ENCODE assay signal across 7 mouse cellular contexts in genomic region chr10:3534445-3534844, GRCm38 (mm10). TPM values are rescaled to one million over a fixed set of nuclear protein-coding genes. Genes with fewer than 3 reads are reported as not detected.
A peak's percentile ranks its signal among the peaks of the same experiment; 100 is the strongest.
DNase-seq lines count a peak whose midpoint lies in the region; ATAC-seq and TF ChIP-seq lines count a peak whose summit lies in the region.

No protein-coding gene starts in this region.

- H3K36me3 ChIP-seq in forebrain, embryonic 11.5 days (ENCODE audit: control insufficient read depth, insufficient read depth, low read length) = no peaks in the 10 kb centered on the region
- H3K36me3 ChIP-seq in intestine, embryonic 15.5 days = no peaks in the 10 kb centered on the region
- no peaks in the 10 kb centered on the region for H3K36me3 ChIP-seq in liver, embryonic 14.5 days (replicated peaks; ENCODE audit: control insufficient read depth, insufficient read depth, low read depth)
- H3K36me3 ChIP-seq in neural tube, embryonic 15.5 days = no peaks in the 10 kb centered on the region

- H3K27me3 ChIP-seq in forebrain, embryonic 11.5 days (ENCODE audit: control insufficient read depth, insufficient read depth, low read length) = no peaks in the 10 kb centered on the region
- no peaks in the 10 kb centered on the region for H3K27me3 ChIP-seq in intestine, embryonic 15.5 days (replicated peaks)
- H3K27me3 ChIP-seq in liver, embryonic 14.5 days (ENCODE audit: control insufficient read depth, insufficient read depth, low read length) = no peaks in the 10 kb centered on the region
- H3K27me3 ChIP-seq in neural tube, embryonic 15.5 days (replicated peaks) = peaks cover 10% of the 10 kb centered on the region

- H3K9me3 ChIP-seq in forebrain, embryonic 11.5 days (ENCODE audit: control insufficient read depth, low read length) = no peaks in the 10 kb centered on the region
- no peaks in the 10 kb centered on the region for H3K9me3 ChIP-seq in intestine, embryonic 15.5 days
- no peaks in the 10 kb centered on the region for H3K9me3 ChIP-seq in liver, embryonic 14.5 days (ENCODE audit: control insufficient read depth, low read length)
- no peaks in the 10 kb centered on the region for H3K9me3 ChIP-seq in neural tube, embryonic 15.5 days (replicated peaks)

- no peak overlapping the region for H3K27ac ChIP-seq in bone marrow, adult 2 months (ENCODE audit: control insufficient read depth, insufficient read depth, low read depth, low read length, poor library complexity)
- H3K27ac ChIP-seq in forebrain, embryonic 11.5 days (ENCODE audit: low read depth, low read length) = no peak overlapping the region
- H3K27ac ChIP-seq in intestine, embryonic 15.5 days = no peak overlapping the region
- H3K27ac ChIP-seq in liver, embryonic 14.5 days = no peak overlapping the region
- H3K27ac ChIP-seq in neural tube, embryonic 15.5 days (replicated peaks) = no peak overlapping the region

- 4% methylated on average over 7 of the region's 7 CpGs for WGBS in bone marrow, adult 2 months
- WGBS in forebrain, embryonic 11.5 days = 8% methylated on average over 7 of the region's 7 CpGs
- WGBS in intestine, embryonic 15.5 days = 3% methylated on average over 7 of the region's 7 CpGs
- WGBS in liver, embryonic 14.5 days (ENCODE audit: insufficient replicate concordance) = 6% methylated on average over 7 of the region's 7 CpGs
- 4% methylated on average over 7 of the region's 7 CpGs for WGBS in neural tube, embryonic 15.5 days

- TF ChIP-seq POLR2A in bone marrow, adult 2 months (IDR thresholded peaks at IDR 0.05; ENCODE audit: borderline replicate concordance, control insufficient read depth, low read depth, low read length) = no peak

- H3K9ac ChIP-seq in forebrain, embryonic 11.5 days (ENCODE audit: low read length) = no peak overlapping the region
- H3K9ac ChIP-seq in intestine, embryonic 15.5 days = no peak overlapping the region
- no peak overlapping the region for H3K9ac ChIP-seq in liver, embryonic 14.5 days (replicated peaks)
- H3K9ac ChIP-seq in neural tube, embryonic 15.5 days (replicated peaks) = peak overlapping the region; percentile 31; the same call in 1 of the 2 replicates

- H3K4me3 ChIP-seq in bone marrow, adult 2 months (replicated peaks; ENCODE audit: control insufficient read depth, low read depth, low read length) = no peak overlapping the region
- H3K4me3 ChIP-seq in forebrain, embryonic 11.5 days (ENCODE audit: low read depth, low read length) = no peak overlapping the region
- no peak overlapping the region for H3K4me3 ChIP-seq in intestine, embryonic 15.5 days (replicated peaks)
- H3K4me3 ChIP-seq in liver, embryonic 14.5 days (ENCODE audit: insufficient read depth in 1 of 2, low read depth in 2 of 2, low read length in 2 of 2) = no peak overlapping the region
- peak overlapping the region; percentile 19 for H3K4me3 ChIP-seq in neural tube, embryonic 15.5 days (replicated peaks)

- no peak for TF ChIP-seq EP300 in liver, embryonic 14.5 days (IDR thresholded peaks at IDR 0.05; ENCODE audit: low read depth)

- peak overlapping the region; percentile 13; the same call in 1 of the 2 replicates for H3K4me2 ChIP-seq in forebrain, embryonic 11.5 days (ENCODE audit: low read depth, low read length, severe bottlenecking)
- H3K4me2 ChIP-seq in intestine, embryonic 15.5 days (replicated peaks) = 0 out of 2 replicates have a peak overlapping the region, but pooled peaks have one; percentile 6
- H3K4me2 ChIP-seq in liver, embryonic 14.5 days (ENCODE audit: low read depth) = no peak overlapping the region
- peak overlapping the region; percentile 55 for H3K4me2 ChIP-seq in neural tube, embryonic 15.5 days

- TF ChIP-seq CTCF in bone marrow, adult 2 months (IDR thresholded peaks at IDR 0.05; ENCODE audit: control insufficient read depth, insufficient read depth, low read length) = peak; percentile 20; the same call in 1 of the 2 replicates
- peak; percentile 59 for TF ChIP-seq CTCF in liver, embryonic 14.5 days (IDR thresholded peaks at IDR 0.05; ENCODE audit: low read depth)

- peak; percentile 47 to 60 for DNase-seq in right cerebral cortex, adult 2 months (ENCODE audit: low spot score in 2 of 2)
- DNase-seq in right cerebral cortex, postnatal 14 days = no peak
- peak; percentile 53 for DNase-seq in forebrain, embryonic 11.5 days (ENCODE audit: low spot score)
- no peak for DNase-seq in liver, embryonic 14.5 days (ENCODE audit: low read depth in 3 of 3, low spot score in 3 of 3)

- no peaks in the 10 kb centered on the region for H3K4me1 ChIP-seq in bone marrow, adult 2 months (ENCODE audit: control insufficient read depth, insufficient read depth, low read length)
- H3K4me1 ChIP-seq in forebrain, embryonic 11.5 days (replicated peaks; ENCODE audit: control insufficient read depth, insufficient read depth, low read length) = 0 out of 2 replicates have a peak, but pooled peaks cover 2% of the 10 kb centered on the region
- no peaks in the 10 kb centered on the region for H3K4me1 ChIP-seq in intestine, embryonic 15.5 days (replicated peaks)
- H3K4me1 ChIP-seq in liver, embryonic 14.5 days (replicated peaks; ENCODE audit: control insufficient read depth in 2 of 2, insufficient read depth in 2 of 2, low read length in 1 of 2) = no peaks in the 10 kb centered on the region
- peaks cover 13% of the 10 kb centered on the region for H3K4me1 ChIP-seq in neural tube, embryonic 15.5 days

- peak; percentile 55; the same call in 1 of the 2 replicates for ATAC-seq in forebrain, embryonic 11.5 days (replicated peaks; ENCODE audit: low FRiP score)
- ATAC-seq in intestine, embryonic 15.5 days = no peak
- ATAC-seq in liver, embryonic 14.5 days (ENCODE audit: insufficient read depth) = no peak
- ATAC-seq in neural tube, embryonic 15.5 days (ENCODE audit: low FRiP score) = peak; percentile 42; the same call in 1 of the 2 replicates

RNA-seq across cellular contexts. Expression of gene Iyd, which starts 5.6 kb away (rescaled TPM):
- not detected in 2 replicates for polyA plus RNA-seq in bone marrow, adult 2 months (2011; ENCODE audit: insufficient read depth, insufficient read length, low replicate concordance, missing spikeins)
- not detected in 2 replicates for polyA plus RNA-seq in forebrain, embryonic 11.5 days (2014; fragmentation: Nextera tagmentation; extraction: Ambion mirVana)
- polyA plus RNA-seq in intestine, embryonic 15.5 days (2015; fragmentation: Nextera tagmentation; extraction: Ambion mirVana) = 4.4 and 5.5 TPM in 2 replicates
- 2.5 and 3.8 TPM in 2 replicates for polyA plus RNA-seq in liver, embryonic 14.5 days (2012; rRNA removed)
- polyA plus RNA-seq in liver, embryonic 14.5 days (2014; fragmentation: Nextera tagmentation; extraction: Ambion mirVana) = 9.8 and 12.4 TPM in 2 replicates
- 0.37 and 0.45 TPM in 2 replicates for polyA plus RNA-seq in neural tube, embryonic 15.5 days (2015; fragmentation: Nextera tagmentation; extraction: Ambion mirVana)

Comparison
In these comparisons a context has a peak if more than half of its experiments do, and no peak if none do; other contexts are left out.
1. DNase-seq: peak in right cerebral cortex, adult 2 months (2 of 2) and forebrain, embryonic 11.5 days (single experiment); none in right cerebral cortex, postnatal 14 days (single experiment) and liver, embryonic 14.5 days (0 of 3).
2. ATAC-seq: peak in forebrain, embryonic 11.5 days (single experiment) and neural tube, embryonic 15.5 days (single experiment); none in intestine, embryonic 15.5 days (single experiment) and liver, embryonic 14.5 days (single experiment).